Mouse (Mus musculus) heart, postnatal 0 days (tissue): ENCODE results near the gene Rdm1.
"Not testable (repeated sequence)": the region's sequence is repeated elsewhere in the genome, so short reads cannot be mapped to it uniquely, and the experiment has no call there.

ENCODE experiments used
- CTCF ChIP-seq: IDR thresholded peaks from 2 replicates; pipeline ENCODE4 v1.5.1; 2016; ENCODE audit warnings: antibody characterized with exemption, control low read depth, low read depth
- EP300 ChIP-seq: IDR thresholded peaks from 2 replicates; pipeline ENCODE4 v1.6.1; 2016; ENCODE audit warnings: antibody characterized with exemption, low read depth

GRCm38 (mm10) chr11:101628733-101629417 lies 1.9 kb downstream of the Rdm1 start:
- TF ChIP-seq CTCF, EP300: not testable (repeated sequence)
